Mouse (Mus musculus): Measurements from ENCODE around the gene Cd47. TPM values are rescaled to one million over a fixed set of nuclear protein-coding genes. Genes with fewer than 3 reads are reported as not detected.

The Cd47 gene
- total and polyA plus RNA-seq, 3 experiments: 102 to 277 (median 142) TPM

GRCm38 (mm10) chr16:49924941-49925340 is 124.6 kb downstream of the Cd47 start:
- Histone ChIP-seq H3K27me3 (replicated peaks) (no peaks in the 10 kb centered on the region), H3K79me2 (replicated peaks; ENCODE audit: control insufficient read depth, extremely low read depth, insufficient read depth, poor library complexity, severe bottlenecking) (no peaks in the 10 kb centered on the region), H3K4me3 (replicated peaks in 1 of 3; ENCODE audit: low read depth in 2 of 3, low read length in 2 of 3, poor library complexity in 1 of 3) (no peak overlapping the region), H3K36me3 (replicated peaks in 1 of 2; ENCODE audit: control insufficient read depth in 1 of 2, insufficient read depth in 1 of 2, low read length in 1 of 2) (peaks cover 17 to 30% of the 10 kb centered on the region in 2 experiments), H3K9ac (ENCODE audit: insufficient read depth, low read depth) (no peak overlapping the region), H3K9me3 (replicated peaks; ENCODE audit: low read length) (peaks cover 2% of the 10 kb centered on the region), H3K4me2 (ENCODE audit: insufficient read depth, low read depth, poor library complexity, severe bottlenecking) (no peak overlapping the region), H3K4me1 (ENCODE audit: control insufficient read depth in 1 of 2, insufficient read depth in 2 of 2) (peaks cover 0 to 11% of the 10 kb centered on the region in 2 experiments; a peak in 1 of 4 replicates), H3K27ac (ENCODE audit: insufficient read depth, low read depth) (no peak overlapping the region)
- DNase-seq (ENCODE audit: extremely low read depth): no peak
- TF ChIP-seq ETS1 (conservative IDR thresholded peaks at IDR 0.05; ENCODE audit: low read depth, low read length) (no peak), TCF12 (IDR thresholded peaks at IDR 0.05; ENCODE audit: low read depth, low read length) (no peak), SMC3 (IDR thresholded peaks at IDR 0.05; ENCODE audit: low read depth, low read length) (no peak), ZKSCAN1 (IDR thresholded peaks at IDR 0.05; ENCODE audit: borderline replicate concordance, low read depth, low read length) (no peak), NELFE (IDR thresholded peaks at IDR 0.05; ENCODE audit: low read depth, low read length) (no peak), MYC (IDR thresholded peaks at IDR 0.05; ENCODE audit: low read depth, low read length) (no peak), MXI1 (IDR thresholded peaks at IDR 0.05; ENCODE audit: low read depth, low read length) (no peak), HCFC1 (IDR thresholded peaks at IDR 0.05; ENCODE audit: low read depth, low read length) (no peak), RCOR1 (conservative IDR thresholded peaks at IDR 0.05; ENCODE audit: low read depth, low read length) (no peak), CHD1 (IDR thresholded peaks at IDR 0.05; ENCODE audit: low read depth, low read length) (no peak)
- dilution Hi-C loops (cut with MboI; ENCODE audit: extremely low pct_ligation_motif_present, extremely low pct_unique_long_range_greater_than_20kb, low sequenced_read_pairs): no loop called here
- in situ Hi-C loops (cut with MboI; ENCODE audit: low pct_ligation_motif_present, low pct_unique_long_range_greater_than_20kb, low sequenced_read_pairs): no loop called here

- Histone ChIP-seq H3K27ac (ENCODE audit: insufficient read depth, low read depth) (peak overlapping the region; percentile 50), H3K79me2 (replicated peaks; ENCODE audit: control insufficient read depth, extremely low read depth, insufficient read depth, poor library complexity, severe bottlenecking) (peaks cover 19% of the 10 kb centered on the region), H3K4me3 (replicated peaks in 1 of 3; ENCODE audit: low read depth in 2 of 3, low read length in 2 of 3, poor library complexity in 1 of 3) (no peak overlapping the region), H3K36me3 (replicated peaks in 1 of 2; ENCODE audit: control insufficient read depth in 1 of 2, insufficient read depth in 1 of 2, low read length in 1 of 2) (peaks cover 2 to 26% of the 10 kb centered on the region in 2 experiments), H3K9me3 (replicated peaks; ENCODE audit: low read length) (peaks cover 2% of the 10 kb centered on the region), H3K9ac (ENCODE audit: insufficient read depth, low read depth) (peak overlapping the region; percentile 4; the same call in 1 of the 2 replicates), H3K4me1 (ENCODE audit: control insufficient read depth in 1 of 2, insufficient read depth in 2 of 2) (peaks cover 25 to 67% of the 10 kb centered on the region in 2 experiments), H3K4me2 (ENCODE audit: insufficient read depth, low read depth, poor library complexity, severe bottlenecking) (no peak overlapping the region; the same call in 1 of the 2 replicates), H3K27me3 (replicated peaks) (no peaks in the 10 kb centered on the region)
- in situ Hi-C loops (cut with MboI; ENCODE audit: low pct_ligation_motif_present, low pct_unique_long_range_greater_than_20kb, low sequenced_read_pairs): no loop called here
- dilution Hi-C loops (cut with MboI; ENCODE audit: extremely low pct_ligation_motif_present, extremely low pct_unique_long_range_greater_than_20kb, low sequenced_read_pairs): no loop called here
- DNase-seq (ENCODE audit: extremely low read depth): peak; percentile 47
- TF ChIP-seq HCFC1 (IDR thresholded peaks at IDR 0.05; ENCODE audit: low read depth, low read length) (no peak), CHD2 (IDR thresholded peaks at IDR 0.05; ENCODE audit: low read length) (peak; percentile 55; the same call in 1 of the 2 replicates), MYC (IDR thresholded peaks at IDR 0.05; ENCODE audit: low read depth, low read length) (no peak), NELFE (IDR thresholded peaks at IDR 0.05; ENCODE audit: low read depth, low read length) (no peak), ELF1 (IDR thresholded peaks at IDR 0.05; ENCODE audit: low read depth, low read length) (no peak), MXI1 (IDR thresholded peaks at IDR 0.05; ENCODE audit: low read depth, low read length) (no peak), CHD1 (IDR thresholded peaks at IDR 0.05; ENCODE audit: low read depth, low read length) (no peak), PAX5 (IDR thresholded peaks at IDR 0.05; ENCODE audit: low read length) (no peak), POLR2AphosphoS2 (IDR thresholded peaks at IDR 0.05; ENCODE audit: low read depth, low read length) (no peak), ZKSCAN1 (IDR thresholded peaks at IDR 0.05; ENCODE audit: borderline replicate concordance, low read depth, low read length) (no peak), JUND (conservative IDR thresholded peaks at IDR 0.05; ENCODE audit: low read depth, low read length) (no peak), TBP (conservative IDR thresholded peaks at IDR 0.05; ENCODE audit: low read depth, low read length) (0 out of 2 replicates have a peak, but pooled peaks have one; percentile 31), MAFK (IDR thresholded peaks at IDR 0.05; ENCODE audit: insufficient replicate concordance, low read length) (no peak), IRF4 (IDR thresholded peaks at IDR 0.05; ENCODE audit: low read depth, low read length) (peak; percentile 38; the same call in 1 of the 2 replicates), GABPA (IDR thresholded peaks at IDR 0.05; ENCODE audit: insufficient replicate concordance, low read depth, low read length) (no peak), ZC3H11A (IDR thresholded peaks at IDR 0.05; ENCODE audit: low read depth, low read length) (no peak), RCOR1 (conservative IDR thresholded peaks at IDR 0.05; ENCODE audit: low read depth, low read length) (no peak), SIN3A (IDR thresholded peaks at IDR 0.05; ENCODE audit: low read length) (no peak), SMC3 (IDR thresholded peaks at IDR 0.05; ENCODE audit: low read depth, low read length) (no peak), KAT2A (IDR thresholded peaks at IDR 0.05; ENCODE audit: insufficient replicate concordance, low read length) (no peak), UBTF (IDR thresholded peaks at IDR 0.05; ENCODE audit: low read depth, low read length) (no peak), CTCF (conservative IDR thresholded peaks at IDR 0.05 in 1 of 2, IDR thresholded peaks at IDR 0.05 in 1 of 2; ENCODE audit: low read depth in 2 of 2, low read length in 2 of 2) (no peak), ZNF384 (IDR thresholded peaks at IDR 0.05; ENCODE audit: low read depth, low read length) (peak; percentile 47; the same call in 1 of the 2 replicates), MAX (IDR thresholded peaks at IDR 0.05; ENCODE audit: low read length) (no peak), TCF12 (IDR thresholded peaks at IDR 0.05; ENCODE audit: low read depth, low read length) (no peak), E2F4 (IDR thresholded peaks at IDR 0.05; ENCODE audit: insufficient replicate concordance, low read depth, low read length) (no peak), JUN (IDR thresholded peaks at IDR 0.05; ENCODE audit: insufficient read depth, low read depth, low read length) (no peak), POLR2A (IDR thresholded peaks at IDR 0.05; ENCODE audit: low read depth, low read length) (no peak), MEF2A (IDR thresholded peaks at IDR 0.05; ENCODE audit: borderline replicate concordance, low read depth, low read length) (0 out of 2 replicates have a peak, but pooled peaks have one; percentile 25), RAD21 (IDR thresholded peaks at IDR 0.05; ENCODE audit: low read depth, low read length) (no peak), ETS1 (conservative IDR thresholded peaks at IDR 0.05; ENCODE audit: low read depth, low read length) (0 out of 2 replicates have a peak, but pooled peaks have one; percentile 20)
Observed at GRCm38 (mm10) chr16:49933274-49933673, 132.9 kb downstream of the Cd47 start.
